Mouse (Mus musculus): Measurements from ENCODE around the gene Stpg3.
A peak's percentile ranks its signal among the peaks of the same experiment; 100 is the strongest.

The Stpg3 gene

DNA sequence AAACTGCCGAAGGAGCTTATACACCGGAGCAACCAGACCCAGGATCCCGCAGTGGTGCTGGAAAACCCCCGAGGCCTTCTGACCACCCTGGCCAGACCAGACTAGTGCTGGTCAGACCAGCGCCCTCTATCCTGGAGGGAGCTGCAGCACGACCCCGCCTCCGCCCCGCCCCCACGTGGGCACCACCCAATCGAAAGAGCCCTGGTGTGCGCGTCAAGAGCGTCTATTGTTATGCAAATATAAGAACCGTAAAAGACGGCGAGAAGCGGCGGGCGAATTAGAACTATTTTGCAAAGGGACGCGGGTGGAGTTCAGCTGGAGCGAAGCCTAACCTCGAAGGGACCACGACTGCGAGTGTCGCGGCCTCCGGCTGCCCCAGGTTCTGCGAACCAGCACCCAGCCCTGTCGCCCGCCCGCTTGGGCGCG lies 33.9 kb downstream of the Stpg3 start, which contains the start of gene Nrarp:
Nrarp (plus strand) TSS at position 281 of the 426 bp plus-strand sequence.
- peak; percentile 94 for DNase-seq (ENCODE audit: low read depth, low spot score)

DNA sequence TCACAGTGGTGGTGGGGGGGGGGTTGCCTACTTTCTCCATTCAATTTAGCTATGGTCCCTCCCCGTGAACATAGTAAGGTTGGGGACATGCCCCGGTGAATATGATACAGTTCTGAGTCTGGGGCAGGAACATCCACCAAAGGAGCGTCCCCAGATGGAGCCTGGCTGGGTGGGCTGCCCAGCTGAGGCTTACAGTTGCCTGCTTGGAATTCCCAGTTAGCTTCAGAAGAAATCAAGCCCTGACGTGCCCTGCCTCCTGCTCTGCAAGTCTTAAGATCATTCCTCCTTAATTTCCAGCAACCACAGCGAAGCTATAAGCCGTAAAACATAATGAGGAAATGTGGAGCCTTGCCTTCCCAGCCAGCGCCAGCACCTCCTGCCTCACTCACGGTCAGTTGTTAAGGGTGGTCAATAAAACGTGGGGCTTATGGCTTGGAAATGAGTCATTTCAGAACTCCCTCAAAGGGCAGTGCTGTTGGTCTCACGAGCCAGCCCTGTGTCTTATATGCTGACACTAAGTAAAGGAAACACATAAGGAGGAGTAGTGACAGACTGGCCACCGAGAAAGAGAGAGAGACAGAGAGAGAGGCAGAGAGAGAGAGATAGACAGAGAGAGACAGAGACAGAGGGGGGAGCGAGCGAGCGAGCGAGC lies 34.7 kb downstream of the Stpg3 start:
- no peak for DNase-seq (ENCODE audit: low read depth, low spot score)

DNA sequence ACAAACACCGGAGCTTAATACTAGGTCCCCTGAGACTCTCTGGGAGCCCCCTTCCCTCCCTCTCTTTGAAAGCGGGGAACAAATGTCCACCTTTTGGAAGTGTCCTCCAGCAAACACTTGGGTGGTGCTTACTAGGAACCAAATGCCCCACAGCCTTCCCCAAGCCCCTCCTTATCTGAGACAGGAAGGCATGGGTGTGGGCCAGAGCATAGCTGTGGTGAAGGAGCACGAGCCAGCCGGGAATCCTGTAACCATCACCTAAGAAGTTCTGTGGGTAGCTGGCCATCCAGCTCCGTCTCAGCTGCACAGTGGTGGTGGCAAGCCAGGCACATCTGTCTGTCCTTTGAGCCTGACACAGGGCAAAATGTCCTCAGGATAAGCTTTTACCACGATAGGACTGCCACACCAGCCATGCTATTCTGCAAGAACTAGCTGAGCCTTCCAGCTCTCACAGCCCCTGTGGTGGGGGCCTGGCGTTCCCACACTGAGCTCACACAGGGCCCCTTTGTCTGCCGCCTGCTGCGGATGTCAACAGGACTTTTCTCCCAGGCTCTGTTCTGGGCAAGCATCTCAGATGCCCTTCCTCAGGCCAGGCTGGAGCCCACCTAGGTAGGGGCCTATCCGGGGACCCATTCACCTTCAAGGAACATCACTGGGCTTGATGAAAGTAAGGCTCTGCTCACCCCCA lies 36.0 kb downstream of the Stpg3 start:
- DNase-seq (ENCODE audit: low read depth, low spot score): peak; percentile 73

DNA sequence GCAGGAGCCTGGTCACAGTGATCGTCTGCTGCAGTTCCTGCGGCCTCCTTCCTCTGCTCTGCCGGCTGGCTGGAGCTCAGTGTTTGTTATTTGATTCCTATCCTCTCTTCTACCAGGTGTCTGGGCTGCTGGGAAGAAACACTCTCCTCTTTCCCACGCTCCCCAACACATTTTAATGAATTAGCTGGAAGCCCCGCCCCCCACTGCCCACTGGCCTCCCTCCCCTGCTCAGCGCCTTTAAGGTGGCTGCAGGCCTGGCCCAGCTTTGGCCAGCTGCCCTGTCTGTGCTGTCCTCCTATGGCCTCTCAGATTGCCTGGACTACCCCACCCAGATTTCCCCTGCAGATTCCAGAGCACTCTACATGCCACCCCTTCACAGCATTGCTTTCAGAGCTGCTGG lies 36.8 kb downstream of the Stpg3 start:
- peak; percentile 56 for DNase-seq (ENCODE audit: low read depth, low spot score)

DNA sequence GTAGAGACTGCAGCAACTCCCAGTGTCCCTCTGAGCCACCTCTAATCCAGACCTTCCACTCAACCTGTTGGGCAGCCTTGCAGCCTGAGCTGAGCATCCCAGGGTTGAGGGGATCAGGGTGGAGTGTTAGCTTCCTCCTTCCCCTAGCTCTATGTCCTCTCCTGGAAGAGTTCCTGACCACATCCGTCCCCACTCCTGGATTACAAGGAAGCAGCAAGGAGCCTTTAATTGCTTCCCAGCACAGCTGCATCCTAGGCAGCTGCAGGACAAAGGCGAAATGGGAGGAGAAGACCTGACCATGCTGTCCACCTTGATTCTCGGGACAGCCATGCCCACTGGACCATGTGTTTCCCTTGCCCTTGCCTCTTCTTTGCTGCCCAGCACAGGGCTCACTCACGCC lies 37.4 kb downstream of the Stpg3 start:
- DNase-seq (ENCODE audit: low read depth, low spot score): no peak

DNA sequence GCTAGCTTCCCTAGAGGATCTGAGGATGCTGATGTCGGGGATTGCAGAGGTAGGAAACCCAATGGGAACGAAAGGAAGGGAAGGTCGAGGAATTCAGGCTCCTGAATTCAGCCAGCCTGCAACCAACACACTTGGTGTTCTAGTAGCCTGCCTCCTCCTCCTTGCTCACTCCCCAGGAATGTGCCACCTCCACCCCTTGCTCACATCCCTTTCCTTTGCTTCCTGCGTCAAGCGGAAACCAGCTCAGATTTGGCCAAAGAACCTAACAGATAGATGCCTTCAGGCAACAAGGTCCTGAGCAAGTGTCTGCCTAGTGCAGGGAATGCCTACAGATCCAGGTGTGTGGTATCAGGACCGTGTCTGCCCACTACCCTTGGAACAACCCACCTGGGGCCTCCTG lies 37.9 kb downstream of the Stpg3 start:
- no peak for DNase-seq (ENCODE audit: low read depth, low spot score)

DNA sequence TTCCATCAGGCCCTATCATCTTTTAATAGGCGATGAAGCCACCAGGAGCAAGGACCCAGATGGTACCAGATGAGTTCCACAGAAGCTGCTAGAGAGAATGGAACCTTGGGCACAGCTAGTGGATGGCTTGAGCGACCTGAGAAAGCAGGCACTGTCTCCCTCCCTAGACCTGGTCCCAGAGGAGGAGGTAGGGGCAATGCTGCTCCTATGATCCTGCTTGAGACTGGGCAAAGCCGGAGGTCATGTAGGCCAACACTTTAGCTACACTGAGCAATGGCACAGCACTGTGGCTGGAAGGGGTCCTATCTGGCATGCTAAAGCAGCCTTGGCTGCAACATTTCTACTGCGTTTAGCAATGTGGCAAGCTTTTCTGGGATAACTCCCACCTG lies 38.8 kb downstream of the Stpg3 start:
- DNase-seq (ENCODE audit: low read depth, low spot score): no peak

DNA sequence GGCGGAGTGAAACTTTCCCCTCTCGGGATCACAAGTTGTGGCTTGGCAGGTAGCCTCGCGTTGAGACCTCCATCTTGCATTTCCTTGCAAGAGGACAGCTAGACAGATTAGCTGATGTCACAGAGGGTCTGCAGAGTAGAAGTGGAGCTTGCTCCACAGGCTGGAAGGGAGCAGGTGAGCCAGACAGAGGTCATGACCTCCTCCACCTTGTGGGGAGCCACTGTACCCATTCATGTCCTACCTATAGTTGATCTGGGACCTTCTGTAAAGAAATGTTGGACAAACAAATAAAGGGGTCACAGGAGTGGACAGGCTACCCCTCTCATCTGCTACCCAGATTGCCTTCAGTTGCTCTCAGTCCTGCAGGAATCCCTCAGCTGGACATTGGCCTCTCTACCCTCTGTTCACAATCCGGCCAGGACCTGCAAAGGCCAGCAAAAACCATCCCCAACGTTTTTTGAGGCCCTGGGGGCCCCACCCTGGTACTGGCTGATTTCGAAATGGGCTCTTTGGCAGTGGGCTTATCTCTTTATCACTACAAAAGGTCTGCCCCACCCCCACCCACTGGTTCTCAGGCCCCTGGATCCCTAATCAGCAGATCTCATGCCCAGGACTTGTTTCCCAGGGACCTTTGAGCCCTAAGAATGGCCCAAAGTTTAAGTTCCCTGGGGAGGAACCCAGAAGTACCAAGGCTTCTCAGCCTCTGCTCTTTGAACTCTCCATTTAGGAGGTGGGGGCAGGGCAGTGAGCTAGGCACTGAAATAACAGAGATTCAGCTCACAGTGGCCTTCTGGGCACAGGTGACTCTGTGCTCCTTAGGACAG lies 39.4 kb downstream of the Stpg3 start:
- DNase-seq (ENCODE audit: low read depth, low spot score): no peak

DNA sequence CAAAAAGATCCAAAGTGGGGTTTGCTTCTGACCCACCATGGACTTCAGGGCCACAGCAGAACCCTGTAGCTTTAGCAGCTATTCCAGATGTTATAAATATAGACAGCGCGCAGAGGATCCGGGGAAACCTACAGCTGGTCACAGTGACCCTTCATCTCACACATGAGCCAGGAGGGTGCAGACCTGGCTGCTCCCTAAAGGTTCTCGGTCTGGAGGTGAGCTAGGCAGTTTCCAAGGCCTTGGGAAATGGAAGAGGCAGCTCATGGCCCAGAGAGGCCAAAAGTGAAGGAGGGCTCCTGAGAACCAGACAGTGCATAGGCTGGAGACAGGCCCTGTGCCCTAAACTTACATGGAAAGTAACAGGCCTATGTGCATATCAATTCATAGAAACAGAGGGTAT lies 40.6 kb downstream of the Stpg3 start:
- DNase-seq (ENCODE audit: low read depth, low spot score): no peak

DNA sequence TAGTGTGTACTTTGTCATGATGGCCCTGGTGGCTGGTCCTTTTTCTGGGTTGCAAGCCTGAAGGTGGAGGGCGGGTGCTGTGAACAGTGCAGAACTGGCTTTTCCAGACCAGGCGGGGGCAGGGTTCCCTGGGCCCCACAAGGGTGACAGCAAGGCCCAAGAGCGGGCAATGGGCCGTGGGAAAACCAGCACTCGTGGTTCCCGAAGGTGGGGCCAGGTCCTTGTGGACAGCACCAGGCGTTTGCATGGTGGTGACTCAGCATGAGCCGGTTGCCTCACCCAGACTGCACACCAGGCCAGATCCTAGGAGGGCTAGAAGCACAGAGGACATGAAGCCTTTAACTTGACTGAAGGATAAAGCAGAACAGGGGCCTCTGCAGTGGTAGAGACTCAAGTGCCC lies 41.8 kb downstream of the Stpg3 start:
- no peak for DNase-seq (ENCODE audit: low read depth, low spot score)

DNA sequence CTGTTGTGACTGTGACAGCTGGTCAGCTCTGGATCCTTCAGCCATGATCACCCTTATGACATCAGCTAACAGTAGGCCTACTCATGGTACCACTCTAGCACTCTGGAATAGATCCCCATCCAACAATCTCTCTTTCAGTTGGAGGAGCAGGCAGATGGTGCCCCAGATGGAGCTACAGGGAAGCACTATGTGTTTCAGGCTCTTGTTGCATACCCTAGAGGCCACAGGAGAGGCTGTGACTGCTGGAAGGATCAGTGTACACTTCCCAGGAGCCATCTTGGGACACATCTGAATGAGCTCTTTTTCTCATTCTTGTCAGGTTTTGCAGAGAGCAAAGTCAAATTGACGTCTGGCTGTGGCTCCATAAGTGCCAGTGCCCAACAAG lies 42.7 kb downstream of the Stpg3 start:
- peak; percentile 74 for DNase-seq (ENCODE audit: low read depth, low spot score)

DNA sequence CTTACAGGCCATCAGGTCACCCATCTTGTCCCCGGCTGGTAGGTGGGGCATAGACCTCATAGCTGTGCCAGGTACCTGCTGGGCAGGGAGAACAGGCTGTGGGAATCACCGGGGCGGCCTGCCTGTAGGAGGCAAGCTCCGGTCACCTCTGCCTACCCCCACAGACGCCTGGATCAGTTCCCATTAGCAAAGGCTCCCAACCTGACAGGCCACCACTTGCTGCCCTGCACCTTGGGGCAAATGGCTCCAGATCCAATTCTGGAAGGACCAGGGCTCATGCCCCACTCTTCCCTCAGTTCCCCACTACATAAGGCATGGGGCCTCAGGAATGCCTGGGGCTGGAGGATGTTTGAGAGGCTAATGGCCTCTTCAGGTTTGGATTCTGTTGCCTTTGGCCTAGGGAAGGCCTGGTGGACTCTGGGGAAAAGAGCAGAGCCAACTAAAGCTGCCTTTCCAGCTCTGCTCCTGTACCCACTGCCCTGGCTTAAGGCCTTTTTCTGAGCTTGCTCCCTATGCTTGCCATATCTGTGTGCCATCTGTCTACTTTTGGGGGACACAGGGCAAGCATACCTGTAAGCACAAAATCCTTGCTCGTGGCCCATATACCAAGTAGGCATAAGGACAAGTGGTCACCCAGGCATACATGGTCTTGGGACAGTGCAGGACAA lies 43.2 kb downstream of the Stpg3 start:
- no peak for DNase-seq (ENCODE audit: low read depth, low spot score)

DNA sequence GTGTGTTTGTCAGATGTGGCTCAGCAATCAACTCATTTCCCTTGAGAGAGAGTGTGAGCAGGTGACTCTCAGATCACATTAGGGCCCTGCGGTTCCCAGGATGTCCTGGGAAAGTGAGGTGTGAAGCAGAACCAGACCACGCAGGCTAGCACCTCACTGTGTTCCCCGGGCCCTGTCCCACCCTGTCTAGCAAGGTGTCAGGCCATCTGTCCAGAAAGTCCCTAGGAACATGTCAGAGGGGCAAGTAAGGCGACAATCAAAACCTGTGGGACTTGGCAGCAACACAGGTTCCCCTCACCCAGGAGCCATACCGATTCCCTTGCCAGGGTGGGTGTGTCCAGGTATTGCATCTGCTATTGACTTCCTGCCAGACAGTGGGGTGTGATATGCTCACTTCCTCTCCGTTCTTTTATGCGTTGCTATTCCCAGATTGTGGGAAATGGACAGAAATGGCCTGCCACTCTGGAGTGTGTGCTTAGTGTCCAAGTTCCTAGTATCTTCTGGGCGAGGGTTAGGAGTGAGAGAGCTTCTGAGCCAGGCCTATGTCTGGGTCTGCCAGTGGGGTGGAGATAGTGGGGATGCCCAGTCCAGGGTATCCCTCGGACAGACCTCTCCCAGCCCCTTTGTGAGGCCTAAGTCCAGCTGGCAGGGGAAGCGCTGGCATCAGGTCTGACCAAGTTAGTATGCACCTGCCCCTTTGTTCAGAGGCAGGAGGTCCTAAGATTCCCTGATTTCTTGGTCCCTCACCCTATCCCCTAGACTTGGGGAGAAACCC lies 43.9 kb downstream of the Stpg3 start:
- no peak for DNase-seq (ENCODE audit: low read depth, low spot score)

DNA sequence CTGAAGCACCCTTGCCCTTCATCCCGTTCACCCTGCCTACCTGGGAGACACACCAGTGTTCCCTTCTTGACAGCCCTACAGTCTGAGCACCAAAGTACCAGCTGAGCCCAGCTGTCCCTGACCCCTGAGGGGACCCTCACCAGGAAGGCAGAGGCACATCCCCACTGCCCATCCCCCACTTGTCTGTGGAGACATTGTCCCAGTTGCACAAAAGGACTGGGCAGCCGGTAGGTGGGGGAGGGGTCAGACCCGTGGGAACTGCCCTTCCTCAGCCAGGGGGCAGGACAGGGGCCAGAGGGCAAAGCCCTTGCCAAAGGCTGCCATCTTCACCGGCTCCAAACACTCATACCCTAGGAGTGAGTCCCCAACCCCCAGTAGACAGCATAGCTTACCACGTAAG lies 44.7 kb downstream of the Stpg3 start:
- DNase-seq (ENCODE audit: low read depth, low spot score): no peak

DNA sequence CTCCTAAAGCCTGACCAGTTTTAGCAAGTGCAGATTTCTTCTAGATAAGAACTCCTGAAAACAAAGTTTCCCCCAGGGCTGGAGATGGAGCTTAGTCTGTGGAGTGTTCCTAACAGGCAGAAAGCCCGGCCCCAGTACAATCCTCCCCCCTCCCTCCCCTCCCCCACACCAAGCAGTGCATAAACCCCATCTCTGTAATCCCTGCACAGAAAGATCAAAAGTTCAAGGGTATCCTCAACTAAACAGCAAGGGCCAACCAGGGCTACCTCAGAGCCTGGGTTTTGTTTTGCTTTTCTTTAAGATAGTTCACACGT lies 45.8 kb downstream of the Stpg3 start:
- DNase-seq (ENCODE audit: low read depth, low spot score): no peak

DNA sequence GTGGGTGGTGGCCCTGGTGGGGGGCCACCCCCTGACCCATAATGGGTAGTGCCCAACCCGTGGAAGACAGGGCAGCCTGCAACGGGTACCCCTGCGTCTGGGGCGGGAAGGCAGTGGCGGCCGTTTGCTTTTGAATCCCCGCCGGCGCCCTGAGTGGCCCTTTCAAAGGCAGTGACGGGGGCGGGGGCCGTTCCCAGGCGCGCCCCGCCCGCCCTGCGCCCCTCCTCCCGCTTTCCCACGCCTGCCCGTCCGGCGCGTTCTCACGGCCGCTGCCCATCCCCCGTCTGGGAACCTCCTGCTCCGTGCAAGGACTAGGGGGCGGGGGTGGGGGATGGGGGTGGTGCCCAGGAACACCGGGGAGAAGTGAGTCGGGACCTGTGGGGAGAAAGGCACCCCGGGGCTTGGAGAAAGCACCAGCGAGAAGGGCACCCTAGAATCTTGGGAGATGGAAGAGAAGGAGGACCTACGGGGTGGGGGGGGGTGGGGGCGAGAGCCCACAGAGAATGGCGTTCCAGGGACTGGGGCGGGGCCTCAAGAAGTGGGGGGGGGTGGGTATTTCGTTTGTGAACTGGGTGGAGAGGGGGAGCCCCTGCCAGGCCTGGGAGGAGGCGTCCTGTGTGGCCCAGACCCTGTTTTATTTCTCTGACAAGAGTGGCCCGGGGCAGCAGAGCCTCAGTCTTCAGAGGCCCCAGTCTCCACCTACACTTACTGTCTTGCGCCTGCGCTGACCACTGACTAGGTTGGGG lies 46.3 kb downstream of the Stpg3 start:
- peak; percentile 17 for DNase-seq (ENCODE audit: low read depth, low spot score)

DNA sequence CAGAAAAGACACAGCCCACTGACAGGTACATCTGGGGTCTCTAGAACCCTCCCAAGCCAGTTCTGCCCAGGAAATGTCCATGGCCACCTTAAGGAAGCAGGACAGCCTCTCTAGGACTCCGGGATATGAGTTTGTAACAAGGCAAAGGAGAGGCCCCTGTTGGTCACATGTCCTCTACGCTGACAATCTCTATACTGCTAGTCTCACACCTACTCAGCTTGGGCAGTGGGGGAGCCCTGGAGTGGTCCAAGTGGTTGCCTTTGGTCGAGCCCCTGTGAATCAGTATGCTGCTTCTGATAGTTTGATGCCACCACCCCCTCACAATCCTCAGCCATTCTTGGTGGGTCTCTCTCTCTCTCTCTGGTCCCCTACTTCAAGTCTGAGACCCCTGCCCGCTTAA lies 47.0 kb downstream of the Stpg3 start:
- no peak for DNase-seq (ENCODE audit: low read depth, low spot score)
